Mouse (Mus musculus) CH12.LX (cell line): ENCODE measurements around the gene Dtx3.

ENCODE experiments used
- CTCF ChIP-seq, 2 experiments: IDR thresholded peaks in 1 of 2; conservative IDR thresholded peaks in 1 of 2; 2 replicates each; pipeline ENCODE4 v1.5.1; 2011 to 2012; ENCODE audit warnings: low read depth in 2 of 2, low read length in 2 of 2, improper control_type of control experiment in 1 of 2, inconsistent platforms in 1 of 2, mild to moderate bottlenecking in 1 of 2, moderate library complexity in 1 of 2
- E2F4 ChIP-seq: IDR thresholded peaks from 2 replicates; pipeline ENCODE4 v1.6.1; 2011; ENCODE audit warnings: low read depth, low read length, improper control_type of control experiment; ENCODE audit not compliant: insufficient replicate concordance
- EP300 ChIP-seq: IDR thresholded peaks from 2 replicates; pipeline ENCODE4 v1.6.1; 2011; ENCODE audit warnings: low read length, improper control_type of control experiment
- ETS1 ChIP-seq: conservative IDR thresholded peaks from 2 replicates; pipeline ENCODE4 v1.6.1; 2012; ENCODE audit warnings: low read depth, mild to moderate bottlenecking, inconsistent platforms, low read length, improper control_type of control experiment, moderate library complexity
- HCFC1 ChIP-seq: IDR thresholded peaks from 2 replicates; pipeline ENCODE4 v1.6.1; 2012; ENCODE audit warnings: low read depth, mild to moderate bottlenecking, inconsistent platforms, low read length, improper control_type of control experiment
- JUN ChIP-seq: IDR thresholded peaks from 2 replicates; pipeline ENCODE4 v1.6.1; 2011; ENCODE audit warnings: low read depth, mild to moderate bottlenecking, low read length, improper control_type of control experiment, moderate library complexity; ENCODE audit not compliant: insufficient read depth
- MXI1 ChIP-seq: IDR thresholded peaks from 2 replicates; pipeline ENCODE4 v1.6.1; 2011; ENCODE audit warnings: mild to moderate bottlenecking, low read depth, low read length, improper control_type of control experiment
- RAD21 ChIP-seq: IDR thresholded peaks from 2 replicates; pipeline ENCODE4 v1.6.1; 2011; ENCODE audit warnings: low read depth, mild to moderate bottlenecking, low read length, improper control_type of control experiment, moderate library complexity
- SIN3A ChIP-seq: IDR thresholded peaks from 2 replicates; pipeline ENCODE4 v1.6.1; 2012; ENCODE audit warnings: low read length, improper control_type of control experiment, inconsistent platforms
- TCF12 ChIP-seq: IDR thresholded peaks from 2 replicates; pipeline ENCODE4 v1.6.1; 2014; ENCODE audit warnings: low read depth, mild to moderate bottlenecking, inconsistent platforms, low read length, improper control_type of control experiment
- UBTF ChIP-seq: IDR thresholded peaks from 2 replicates; pipeline ENCODE4 v1.6.1; 2012; ENCODE audit warnings: low read depth, mild to moderate bottlenecking, inconsistent platforms, low read length, improper control_type of control experiment, moderate library complexity
- USF1 ChIP-seq: IDR thresholded peaks from 2 replicates; pipeline ENCODE4 v1.6.1; 2014; ENCODE audit warnings: low read depth, mild to moderate bottlenecking, inconsistent platforms, low read length, improper control_type of control experiment
- ZC3H11A ChIP-seq: IDR thresholded peaks from 2 replicates; pipeline ENCODE4 v1.6.1; 2012; ENCODE audit warnings: low read depth, mild to moderate bottlenecking, inconsistent platforms, low read length, improper control_type of control experiment

- no peak for TF ChIP-seq ZC3H11A
- TF ChIP-seq SIN3A, result no peak
- TF ChIP-seq USF1, result no peak
- no peak for TF ChIP-seq CTCF (conservative IDR thresholded peaks at IDR 0.05 in 1 of 2, IDR thresholded peaks at IDR 0.05 in 1 of 2; ENCODE audit: low read depth in 2 of 2, low read length in 2 of 2)
- no peak for TF ChIP-seq ETS1
- no peak for TF ChIP-seq MXI1
- no peak for TF ChIP-seq EP300
- no peak for TF ChIP-seq RAD21
- TF ChIP-seq TCF12, result no peak
- no peak for TF ChIP-seq E2F4
- no peak for TF ChIP-seq UBTF
- TF ChIP-seq JUN, result no peak
- no peak for TF ChIP-seq HCFC1
Measured at GRCm38 (mm10) chr10:127225213-127225612, 29.7 kb upstream of the Dtx3 start.
